Mouse (Mus musculus) brain, embryonic 14.5 days (tissue): ENCODE results near the gene Map1b.

Experiments
- CTCF ChIP-seq: fragments of 200-500 bp; IDR thresholded peaks from 2 replicates; pipeline ENCODE4 v1.5.1; 2012; ENCODE audit warnings: inconsistent platforms, mild to moderate bottlenecking, moderate library complexity, borderline replicate concordance; ENCODE audit not compliant: insufficient read depth, insufficient read length; ENCODE audit errors: extremely low read depth
- POLR2A ChIP-seq: fragments of 200-500 bp; IDR thresholded peaks from 2 replicates; pipeline ENCODE4 v1.6.1; 2012; ENCODE audit warnings: mild to moderate bottlenecking, inconsistent platforms, borderline replicate concordance; ENCODE audit not compliant: poor library complexity, insufficient read depth, insufficient read length, severe bottlenecking; ENCODE audit errors: extremely low read depth

DNA sequence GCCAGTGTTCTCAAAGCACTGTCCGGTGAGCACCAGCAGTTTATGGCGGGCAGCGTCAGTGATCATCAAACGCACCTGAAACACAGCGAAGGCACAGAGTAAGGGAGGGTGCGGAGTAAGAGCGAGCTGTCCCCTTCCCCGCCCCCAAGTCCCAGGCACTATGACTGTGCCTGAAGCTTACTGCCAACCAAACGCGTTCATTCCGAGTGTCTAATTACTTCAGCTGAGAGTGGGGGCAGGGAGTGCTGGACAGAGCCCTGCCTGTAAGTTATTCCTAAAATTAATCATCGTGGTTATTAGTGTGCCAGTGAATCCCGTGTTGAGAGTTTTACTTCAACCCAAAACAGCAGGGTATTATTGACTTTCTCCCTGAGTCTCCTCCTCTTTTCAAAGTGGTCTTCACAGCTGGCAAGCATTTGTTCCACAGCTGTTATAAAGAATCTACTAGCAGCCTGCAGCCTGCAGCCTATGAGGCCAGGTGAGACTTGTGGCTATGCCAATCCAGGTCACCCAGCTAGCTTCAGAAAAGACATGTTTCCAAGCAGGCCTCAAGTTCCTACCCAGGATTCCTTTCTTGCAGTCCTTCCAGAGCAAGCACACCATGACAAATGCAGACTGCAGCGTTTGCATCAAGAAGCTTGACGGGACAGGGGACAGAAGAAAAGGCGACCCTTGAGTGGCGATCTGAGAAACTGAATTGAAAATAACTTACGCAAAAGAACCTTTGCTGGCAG, 74.5 kb downstream of the Map1b start:
- TF ChIP-seq POLR2A (no peak), CTCF (no peak)
